Mouse (Mus musculus) MN1 (cell line): Measurements from ENCODE around the gene Slc2a6.

Experiments used
- DNase-seq: peaks from one replicate; pipeline ENCODE4 v3.0.0-alpha.2; 2016; ENCODE audit warnings: low spot score

Gene Slc2a6

DNA sequence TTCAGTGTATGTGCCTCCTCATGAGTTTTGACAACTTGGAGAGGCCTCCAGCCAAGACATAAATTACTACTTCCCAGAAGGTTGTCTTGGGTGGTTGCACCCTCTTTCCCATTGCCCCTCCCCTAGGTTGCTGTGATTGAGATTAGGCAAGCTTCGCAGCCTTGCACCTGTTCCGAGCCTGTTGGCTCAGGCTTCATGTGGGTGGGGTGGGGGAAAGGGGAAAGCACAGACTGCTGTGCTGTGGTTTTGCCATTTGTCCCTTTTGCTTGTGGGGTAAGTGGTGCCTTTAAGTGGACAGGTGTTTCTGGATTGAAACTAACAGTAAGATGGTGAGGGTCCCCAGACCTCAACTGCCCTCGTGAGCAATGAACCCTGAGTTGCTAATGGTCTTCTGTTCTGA, 8.2 kb upstream of the Slc2a6 start:
- no peak for DNase-seq

- no peak for DNase-seq
Observed at GRCm38 (mm10) chr2:27032361-27032760, 4.6 kb upstream of the Slc2a6 start.

DNA sequence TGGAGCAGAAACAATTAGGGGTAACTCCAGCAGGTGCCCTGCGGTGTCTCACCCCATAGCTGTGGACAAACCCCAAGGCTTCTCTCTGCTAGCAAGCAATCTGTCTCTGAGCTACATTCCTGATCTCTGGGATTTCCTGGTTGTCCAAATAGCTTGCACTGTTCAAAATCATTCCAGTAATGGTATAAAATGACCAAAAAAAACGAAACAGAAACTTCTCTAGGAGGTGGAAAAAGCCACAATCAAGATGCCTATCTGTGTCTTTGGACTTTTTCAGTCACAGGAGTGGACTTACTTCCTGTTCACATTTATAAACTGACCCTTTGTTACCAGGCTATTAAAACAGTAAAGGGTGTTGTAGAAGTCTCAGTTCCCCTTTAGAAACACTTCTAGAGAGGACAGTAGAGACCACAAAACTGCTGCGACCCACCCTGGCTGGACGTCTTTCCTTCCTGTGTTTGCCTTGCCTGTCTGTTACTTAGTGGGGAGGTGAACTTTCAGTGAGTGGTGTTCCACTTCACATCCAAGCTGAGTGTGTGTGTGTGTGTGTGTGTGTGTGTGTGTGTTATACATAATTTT, 728 bp upstream of the Slc2a6 start:
- peak; percentile 19 for DNase-seq

GRCm38 (mm10) chr2:27026857-27027617, 761 bp downstream of the Slc2a6 start:
- peak; percentile 20 for DNase-seq

GRCm38 (mm10) chr2:27026332-27026731, 1.5 kb downstream of the Slc2a6 start:
- DNase-seq = no peak

- no peak for DNase-seq
Observed at GRCm38 (mm10) chr2:27025545-27025944, 2.3 kb downstream of the Slc2a6 start.

DNA sequence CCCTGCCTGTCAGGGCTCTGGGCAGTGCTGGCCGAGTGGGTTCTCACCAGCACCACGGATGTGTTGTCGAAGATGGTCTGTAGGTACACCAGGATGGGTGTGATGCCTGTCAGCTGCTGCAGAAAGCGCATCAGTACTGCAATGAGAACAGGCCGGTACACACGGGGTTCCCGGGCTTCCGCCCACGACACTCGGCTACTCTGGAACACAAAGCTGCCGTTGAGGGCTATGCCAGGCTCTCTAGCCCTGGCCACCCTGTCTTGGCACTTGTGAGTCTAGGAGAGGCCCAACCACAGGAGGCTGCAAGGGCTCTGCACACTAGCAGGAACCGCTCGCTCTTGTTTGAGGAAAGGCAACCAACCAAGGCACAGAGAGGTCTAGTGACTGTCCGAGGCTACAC, 3.7 kb downstream of the Slc2a6 start:
- no peak for DNase-seq

DNA sequence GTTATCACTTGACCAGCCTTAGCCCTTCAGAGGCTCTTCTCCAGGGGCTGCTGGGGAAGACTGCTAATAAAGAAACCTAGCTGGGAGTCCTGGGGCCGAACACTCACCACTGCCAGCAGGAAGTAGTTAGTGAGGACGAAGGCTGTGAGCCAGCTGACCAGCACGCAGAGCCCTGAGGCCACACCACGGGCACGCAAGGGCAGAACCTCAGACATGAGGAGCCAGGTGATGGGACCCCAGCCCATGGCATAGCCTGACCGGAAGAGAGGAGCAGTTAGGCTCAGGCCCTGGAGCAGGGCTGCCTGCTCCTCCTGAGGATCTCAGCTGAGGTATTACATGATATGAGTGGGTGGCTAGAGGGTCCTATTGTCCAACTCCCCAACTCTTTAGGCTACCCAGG, 5.2 kb downstream of the Slc2a6 start:
- DNase-seq = no peak

GRCm38 (mm10) chr2:27021103-27021502, 6.7 kb downstream of the Slc2a6 start:
- DNase-seq = no peak

- DNase-seq = no peak
Observed at GRCm38 (mm10) chr2:27019530-27019929, 8.3 kb downstream of the Slc2a6 start.

- peak; percentile 79 for DNase-seq
Observed at GRCm38 (mm10) chr2:27017802-27018201, 10.0 kb downstream of the Slc2a6 start.

DNA sequence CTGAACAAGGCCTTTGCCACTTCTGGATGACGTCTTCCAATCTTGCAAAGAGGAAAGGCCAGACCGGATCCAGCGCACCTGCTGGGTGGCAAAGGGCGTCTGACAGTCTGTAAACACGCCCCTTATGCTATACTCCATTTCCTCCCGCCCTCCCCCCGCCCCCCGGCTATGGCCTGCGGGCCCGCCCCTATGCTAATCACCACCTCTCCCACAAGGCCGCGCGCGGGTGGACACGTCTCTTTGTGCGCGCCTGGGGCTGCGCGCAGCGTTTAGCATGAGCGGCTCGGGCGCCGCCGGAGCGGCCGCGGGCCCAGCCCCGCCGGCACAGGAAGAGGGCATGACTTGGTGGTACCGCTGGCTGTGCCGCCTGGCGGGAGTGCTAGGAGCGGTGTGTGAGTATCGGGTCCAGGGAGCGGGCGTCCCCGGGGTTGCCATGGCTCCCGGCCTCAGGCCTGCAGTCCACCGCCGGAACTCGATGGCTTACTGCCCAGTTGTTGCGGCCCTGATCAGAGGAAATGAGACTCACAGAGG, 18.0 kb downstream of the Slc2a6 start, which contains the start of gene Cacfd1:
Cacfd1 (plus strand) TSS at position 213 of the 531 bp plus-strand sequence.
- DNase-seq = peak; percentile 90

GRCm38 (mm10) chr2:27007701-27008100, 20.1 kb downstream of the Slc2a6 start:
- DNase-seq = no peak

DNA sequence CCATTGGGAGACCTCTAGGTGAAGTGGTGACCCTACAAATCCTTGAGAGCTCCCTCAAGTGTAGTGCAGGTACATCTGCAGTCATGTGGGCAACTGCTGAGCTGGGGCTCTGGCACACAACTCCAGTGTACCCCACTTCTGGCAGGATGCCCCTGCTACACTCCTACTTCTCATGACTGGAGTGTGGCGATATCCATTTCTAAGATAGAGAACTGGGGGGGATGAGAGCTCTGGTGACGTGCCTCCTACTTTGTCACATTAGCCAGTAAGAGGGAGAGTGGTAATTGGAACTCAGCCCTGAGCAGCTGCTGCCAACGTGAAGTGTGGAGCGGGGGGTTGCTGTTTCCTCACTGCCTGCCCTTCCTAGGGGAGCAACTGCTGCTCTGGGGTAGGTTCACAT, 21.5 kb downstream of the Slc2a6 start:
- no peak for DNase-seq

DNA sequence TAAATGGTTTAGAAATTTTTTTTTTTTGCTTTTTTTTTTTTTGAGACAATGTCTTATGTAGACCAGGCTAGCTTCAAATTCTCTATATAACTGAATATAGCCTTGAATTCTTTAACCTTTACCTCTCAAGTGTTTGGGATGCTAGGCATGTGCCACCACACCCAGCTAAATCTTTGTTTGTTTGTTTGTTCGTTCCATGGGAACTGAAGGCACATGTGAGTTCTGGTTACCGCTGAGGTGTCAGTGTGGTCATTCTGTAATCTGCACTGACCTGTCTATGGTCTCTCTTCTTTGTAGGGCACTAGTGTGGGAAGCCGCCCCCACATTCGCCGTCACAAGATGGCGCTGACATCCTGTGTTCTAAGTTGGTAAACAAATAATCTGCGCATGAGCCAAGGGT, 29.8 kb downstream of the Slc2a6 start:
- DNase-seq = peak; percentile 79

GRCm38 (mm10) chr2:26997498-26997897, 30.3 kb downstream of the Slc2a6 start:
- peak; percentile 45 for DNase-seq

DNA sequence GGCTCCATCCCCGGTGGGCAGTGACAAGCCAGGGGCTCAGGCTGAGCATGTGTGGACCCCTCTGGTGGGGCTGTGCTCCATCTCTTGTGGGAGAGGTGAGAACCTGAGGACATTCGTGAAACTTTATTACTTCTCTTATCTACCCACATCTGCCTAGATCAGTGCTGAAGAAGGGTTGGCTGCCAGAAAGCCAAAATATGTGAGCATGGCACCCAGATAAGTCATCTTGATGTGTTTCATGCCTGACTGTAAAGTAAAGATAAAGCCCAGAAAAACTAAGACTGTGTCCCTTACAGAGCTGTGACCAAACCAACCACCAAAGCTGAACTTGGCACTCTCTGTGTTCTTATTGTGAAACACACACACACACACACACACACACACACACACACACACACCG, 33.9 kb downstream of the Slc2a6 start:
- DNase-seq = no peak

- DNase-seq = no peak
Observed at GRCm38 (mm10) chr2:26984640-26985039, 43.2 kb downstream of the Slc2a6 start.

DNA sequence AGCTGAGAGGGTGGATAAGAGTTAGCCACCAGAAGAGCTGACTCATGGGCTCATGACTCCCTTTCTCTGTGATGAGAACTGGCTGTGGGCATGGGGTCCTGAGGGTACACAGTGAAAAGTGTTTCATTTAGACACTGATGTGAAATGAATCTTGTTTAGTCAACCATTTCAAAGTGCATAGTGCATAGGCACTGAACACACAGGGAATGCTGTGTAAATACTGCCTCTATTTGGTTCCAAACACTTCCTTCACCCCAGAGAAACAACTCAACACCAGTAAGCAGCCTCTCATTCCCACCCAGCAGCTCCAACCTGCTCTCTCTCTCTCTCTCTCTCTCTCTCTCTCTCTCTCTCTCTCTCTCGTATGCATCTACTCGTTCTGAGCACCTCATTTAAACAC, 43.6 kb downstream of the Slc2a6 start:
- DNase-seq = no peak

- no peak for DNase-seq
Observed at GRCm38 (mm10) chr2:26980361-26980760, 47.4 kb downstream of the Slc2a6 start.

- DNase-seq = no peak
Observed at GRCm38 (mm10) chr2:26973960-26974359, 53.8 kb downstream of the Slc2a6 start.

DNA sequence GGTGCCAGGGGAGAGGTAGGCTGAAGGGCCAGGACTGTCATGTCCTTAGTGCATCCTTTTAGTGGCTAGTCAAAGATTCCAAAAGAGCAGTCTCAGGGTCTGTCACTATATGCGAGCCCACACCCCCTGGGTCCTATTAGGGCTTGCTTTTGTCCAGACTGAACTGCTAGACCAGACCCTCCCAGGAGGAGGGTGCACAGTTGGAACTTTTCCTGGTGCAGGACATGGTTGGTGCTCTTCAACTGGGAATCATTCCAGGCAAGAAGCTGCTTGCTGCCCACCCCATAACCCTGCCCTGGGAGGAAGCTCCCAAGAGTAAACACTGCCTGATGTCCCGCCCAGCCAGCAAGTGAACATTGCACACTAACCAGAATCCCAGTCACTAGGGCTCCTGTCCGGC, 54.7 kb downstream of the Slc2a6 start, which contains the start of gene Adamts13:
Adamts13 (plus strand) TSS at position 301 of the 400 bp plus-strand sequence.
- DNase-seq = no peak
